Mouse (Mus musculus) regulatory T cell (primary cell): ENCODE results near the gene Nr1h4.
"Not testable (repeated sequence)": the region's sequence is repeated elsewhere in the genome, so short reads cannot be mapped to it uniquely, and the experiment has no call there.

ENCODE experiments used
- in situ Hi-C: fragments of 300-600 bp; cut with MboI, MseI; formaldehyde crosslinking; loops from one replicate; pipeline ENCODE4 v1.15.1; 2025; ENCODE audit warnings: high pct_unique_total_duplicates

The Nr1h4 gene

DNA sequence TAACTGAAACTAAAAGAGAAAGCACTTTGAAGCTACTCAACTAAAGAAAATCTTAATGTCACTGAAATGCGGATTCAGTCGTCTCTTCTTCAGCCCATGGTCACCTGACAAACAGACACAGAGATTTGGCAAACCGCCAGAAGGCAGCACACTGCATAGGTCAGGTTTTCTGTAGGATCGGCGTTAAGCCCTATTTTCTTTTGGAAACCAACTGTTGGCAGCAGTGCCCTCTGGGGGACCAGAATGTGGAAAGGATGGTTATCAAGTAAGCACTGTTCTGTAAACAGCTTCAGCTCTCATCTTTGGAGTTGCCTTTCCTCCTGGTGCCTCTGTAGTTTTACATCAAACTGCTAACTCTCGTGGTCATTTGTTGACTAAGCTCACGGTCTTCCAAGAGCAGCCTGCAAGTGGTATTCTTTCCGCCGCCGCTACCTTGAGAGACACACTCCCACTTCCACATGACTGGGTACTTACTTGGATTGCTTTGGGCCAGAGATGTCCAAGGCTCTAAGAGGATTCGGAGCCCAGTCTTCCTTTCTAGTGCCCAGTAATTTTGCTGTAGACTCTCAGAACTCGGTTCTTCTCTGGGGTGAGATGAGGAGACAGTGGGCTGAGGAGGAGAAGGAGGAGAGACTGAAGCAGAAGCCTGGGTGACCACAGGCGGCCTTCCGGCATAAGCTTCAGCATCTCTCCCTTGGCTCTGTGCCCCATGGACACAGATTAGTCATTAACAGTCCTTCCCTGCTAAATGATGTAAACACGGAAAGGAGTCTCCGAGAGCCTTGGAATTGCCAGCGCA is at the start of gene Nr1h4:
Gene Nr1h4 (minus strand): TSS at position 657 of the 799 bp plus-strand sequence.
- in situ Hi-C loops = no loop called here

GRCm38 (mm10) chr10:89578801-89579200 is 45.4 kb upstream of the Nr1h4 start:
- in situ Hi-C loops = no loop called here

DNA sequence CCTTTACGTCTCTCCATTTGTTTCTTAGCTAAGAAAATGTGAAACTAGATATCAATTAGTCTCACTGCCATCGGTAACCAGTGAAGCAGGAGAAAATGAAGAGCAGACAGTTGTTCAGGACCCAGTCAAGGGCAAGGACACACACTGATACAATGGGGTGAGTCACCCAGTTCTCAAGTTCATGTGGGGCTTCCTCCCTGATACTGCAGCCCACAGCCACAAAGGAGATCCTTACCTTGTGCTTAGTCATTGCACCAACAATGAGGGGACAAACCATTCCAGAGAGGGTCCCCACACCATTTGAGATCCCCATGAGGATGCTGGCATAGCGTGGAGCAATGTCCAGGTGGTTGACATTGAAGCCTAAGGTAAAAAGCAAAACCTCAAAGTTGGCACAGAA is 44.3 kb upstream of the Nr1h4 start:
- in situ Hi-C loops = no loop called here

DNA sequence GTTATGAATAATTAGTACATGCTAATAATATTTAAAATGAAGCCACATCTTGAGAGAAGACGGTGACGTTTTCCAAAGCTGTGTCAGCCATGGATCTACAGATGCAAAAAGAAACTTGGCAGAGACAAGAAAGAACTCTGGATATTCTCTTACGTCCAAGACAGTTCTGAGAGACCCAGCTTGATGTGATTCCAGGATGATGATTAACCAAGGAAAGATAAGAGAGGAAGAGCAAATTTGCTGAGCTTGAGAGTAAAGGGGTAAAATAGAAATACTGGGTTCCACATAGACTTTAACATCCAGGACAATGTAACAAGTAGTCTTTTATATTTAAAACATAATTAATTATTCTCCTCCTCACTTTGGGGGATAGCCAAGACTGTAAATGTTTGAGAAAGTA is 40.0 kb upstream of the Nr1h4 start:
- in situ Hi-C loops = no loop called here

DNA sequence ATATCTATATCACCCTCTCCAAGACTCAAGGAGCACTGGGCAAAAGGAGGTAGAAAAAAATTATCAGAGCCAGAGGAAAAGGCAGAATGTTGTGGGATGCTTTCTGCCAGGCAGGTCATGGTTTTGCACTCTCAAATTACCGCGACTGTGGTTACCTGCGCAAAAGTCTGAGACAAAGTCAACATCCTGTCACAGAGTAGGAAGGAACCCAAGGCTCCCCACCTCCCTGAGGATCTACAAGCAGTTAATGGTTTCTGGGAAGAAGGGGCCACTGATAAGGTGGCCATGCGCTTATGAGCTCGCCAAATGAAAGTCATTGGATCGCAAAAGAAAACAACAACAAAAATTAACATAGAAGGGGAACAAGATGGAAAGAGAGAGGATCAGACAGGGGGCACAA is 39.6 kb upstream of the Nr1h4 start:
- in situ Hi-C loops = no loop called here

- in situ Hi-C loops = no loop called here
Observed at GRCm38 (mm10) chr10:89567391-89567790, 34.0 kb upstream of the Nr1h4 start.

DNA sequence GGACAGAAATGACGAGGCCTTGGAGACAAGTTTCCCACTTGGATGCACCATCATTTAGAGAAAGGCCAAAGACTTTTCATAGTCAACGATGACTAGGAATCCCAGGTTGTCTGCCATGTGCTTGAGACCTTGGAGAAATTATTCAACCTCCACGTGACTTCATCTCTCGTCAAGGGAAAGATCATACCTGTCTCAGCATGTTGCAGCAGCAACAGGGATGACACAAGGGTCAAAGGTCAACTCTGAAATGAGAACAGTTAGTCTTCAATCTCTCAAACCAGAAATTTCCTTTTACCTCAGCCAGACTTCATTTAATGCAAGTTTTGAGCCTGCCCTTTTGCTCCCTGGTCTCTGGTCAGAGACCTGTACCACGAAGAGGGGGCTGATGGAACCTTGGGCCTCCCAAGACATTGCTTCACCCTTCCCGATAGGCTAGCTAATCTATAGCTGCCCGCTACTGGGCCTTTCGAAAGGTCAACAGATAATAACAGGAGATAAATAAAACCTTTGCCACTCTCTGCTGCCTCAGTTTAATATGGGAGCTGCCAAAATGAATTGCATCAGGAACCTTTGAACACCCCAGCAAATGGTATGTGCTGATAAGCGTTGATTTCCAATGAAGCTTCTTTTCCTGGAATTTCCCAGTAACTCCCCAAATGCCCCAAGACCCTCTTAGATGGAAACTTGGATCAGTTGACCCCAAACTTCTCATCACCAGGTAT is 32.1 kb upstream of the Nr1h4 start:
- in situ Hi-C loops = no loop called here

DNA sequence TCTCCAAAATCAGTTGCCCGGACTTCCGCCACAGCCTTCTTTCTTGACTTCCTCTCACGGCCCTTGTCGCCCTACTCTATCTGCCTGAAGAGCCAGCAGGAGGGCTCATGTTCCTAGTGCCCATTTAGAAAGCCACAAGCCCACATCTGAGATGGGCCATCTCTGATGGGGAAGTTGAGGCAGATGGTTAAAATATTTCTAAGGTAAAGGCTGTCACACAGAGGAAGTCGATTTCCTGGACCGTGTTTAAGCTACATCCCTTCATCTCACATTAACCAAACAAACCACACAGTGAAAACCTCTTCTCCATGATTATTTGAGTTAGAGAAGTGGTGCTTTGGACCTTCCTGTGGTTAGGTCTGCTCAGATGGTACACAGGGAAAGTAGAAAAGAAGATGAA is 28.7 kb upstream of the Nr1h4 start:
- in situ Hi-C loops = no loop called here

DNA sequence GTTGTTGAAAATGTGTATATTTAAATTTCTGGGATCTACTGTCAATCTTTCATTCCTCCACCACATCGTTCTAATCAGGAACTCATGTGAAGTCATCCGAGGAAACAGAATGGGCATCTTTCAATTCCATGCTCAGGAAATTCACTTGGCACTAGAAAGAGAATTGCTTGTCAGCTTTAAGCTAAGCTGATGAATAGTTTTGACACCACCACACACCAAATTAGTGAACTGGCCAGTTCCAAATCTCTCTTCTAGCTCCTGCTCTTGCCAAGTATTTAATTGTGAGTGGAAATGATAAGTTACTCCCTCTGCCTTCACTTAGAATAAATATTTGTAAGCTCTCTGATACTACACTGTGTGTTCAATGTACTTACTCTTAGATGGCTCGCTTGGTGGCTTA is 26.0 kb upstream of the Nr1h4 start:
- in situ Hi-C loops = no loop called here

DNA sequence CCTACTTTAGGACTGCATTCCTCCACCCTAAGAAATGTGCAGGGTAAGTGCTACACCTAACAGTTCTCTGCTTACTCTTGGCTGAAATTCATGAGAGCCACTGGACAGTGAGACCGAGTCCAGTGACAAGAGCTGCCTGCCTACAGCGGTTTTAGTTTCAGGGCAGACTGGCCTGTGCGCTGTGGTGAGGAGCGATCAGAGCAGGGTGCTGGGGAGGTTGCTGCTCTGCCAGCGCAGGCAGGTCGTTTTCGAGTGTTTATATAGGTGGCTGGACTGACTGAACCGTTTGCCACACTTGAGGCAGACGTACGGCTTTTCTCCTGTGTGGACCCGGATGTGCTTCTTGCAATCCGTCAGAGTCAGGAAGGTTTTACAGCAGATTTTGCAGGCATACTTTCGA is 21.5 kb upstream of the Nr1h4 start:
- in situ Hi-C loops = not testable (repeated sequence)

DNA sequence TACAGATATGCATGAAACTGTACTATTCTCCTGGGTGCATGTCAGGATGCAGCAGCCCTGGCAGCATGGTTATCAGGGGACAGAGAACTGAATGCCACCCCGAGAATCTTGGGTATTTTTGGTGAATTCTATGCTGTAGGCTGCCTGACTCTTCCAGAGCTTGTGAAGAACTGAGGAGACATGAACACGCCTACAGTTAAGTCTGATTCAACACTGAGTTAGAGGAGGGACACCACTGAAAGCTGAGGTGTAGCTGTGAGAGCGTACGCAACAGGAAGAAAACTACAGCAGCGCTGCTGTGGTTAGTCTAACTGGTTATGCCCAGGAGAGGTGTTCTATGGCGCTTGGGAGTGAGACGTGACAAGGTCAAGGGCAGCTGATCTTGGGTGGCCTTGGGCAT is 20.5 kb upstream of the Nr1h4 start:
- in situ Hi-C loops = not testable (repeated sequence)

DNA sequence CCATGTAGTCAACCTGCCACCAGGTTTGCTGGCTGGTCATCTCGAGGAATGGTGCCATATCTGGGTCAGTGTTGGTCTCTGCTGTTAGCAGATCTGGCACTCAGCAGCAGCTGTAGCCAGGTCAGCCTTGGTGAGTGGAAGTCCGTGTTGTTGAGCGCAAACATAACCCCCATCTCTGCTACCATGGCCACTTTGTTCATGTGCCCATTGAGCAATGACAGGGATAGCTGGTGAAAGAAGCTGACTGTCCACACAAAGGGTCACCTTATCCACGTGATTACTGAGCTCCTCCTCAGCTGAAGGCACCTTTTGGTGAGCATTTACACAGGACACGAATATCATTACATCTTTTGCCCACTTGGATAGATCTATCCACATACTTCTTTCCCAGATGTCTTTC is 19.6 kb upstream of the Nr1h4 start:
- in situ Hi-C loops = no loop called here

DNA sequence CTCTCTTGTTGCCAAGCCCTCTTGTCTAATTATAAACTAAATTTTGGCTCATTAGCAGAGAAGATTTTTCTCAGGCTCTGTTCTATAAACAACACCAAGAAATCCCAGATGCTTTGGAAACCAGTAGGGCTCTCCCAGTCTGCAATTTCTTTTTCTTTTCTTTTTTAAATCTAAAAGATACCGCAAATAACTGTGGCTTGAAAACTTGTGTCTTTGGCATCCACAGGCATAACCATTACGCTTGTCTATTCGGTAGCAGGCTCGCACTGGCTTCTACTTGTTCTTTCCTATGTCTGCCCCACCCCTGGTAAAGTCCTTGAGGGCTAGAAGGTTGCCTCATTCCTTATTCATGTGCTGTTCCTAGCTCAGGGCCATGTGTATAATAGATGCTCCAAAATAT is 18.3 kb upstream of the Nr1h4 start:
- in situ Hi-C loops = no loop called here

- in situ Hi-C loops = no loop called here
Observed at GRCm38 (mm10) chr10:89548028-89548427, 14.6 kb upstream of the Nr1h4 start.

DNA sequence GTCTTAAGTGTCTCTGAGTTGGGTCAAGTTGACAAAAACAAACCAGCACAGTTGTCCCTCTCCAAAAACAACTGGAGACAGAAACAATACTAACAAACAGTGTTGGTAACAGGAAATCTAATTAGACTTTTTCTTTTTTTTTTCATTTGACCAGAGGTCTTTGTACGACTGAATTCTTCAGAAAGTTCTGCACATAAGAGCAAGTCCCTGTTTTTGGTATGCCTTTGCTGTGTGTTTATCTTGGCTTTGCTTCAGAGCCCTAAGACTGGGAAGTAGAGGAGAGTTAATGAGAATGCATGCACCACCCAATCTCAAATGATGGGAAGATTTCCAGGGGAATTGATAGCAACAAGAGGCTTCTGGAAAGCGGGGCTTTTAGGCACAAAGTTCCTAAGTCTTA is 13.6 kb upstream of the Nr1h4 start:
- in situ Hi-C loops = no loop called here

DNA sequence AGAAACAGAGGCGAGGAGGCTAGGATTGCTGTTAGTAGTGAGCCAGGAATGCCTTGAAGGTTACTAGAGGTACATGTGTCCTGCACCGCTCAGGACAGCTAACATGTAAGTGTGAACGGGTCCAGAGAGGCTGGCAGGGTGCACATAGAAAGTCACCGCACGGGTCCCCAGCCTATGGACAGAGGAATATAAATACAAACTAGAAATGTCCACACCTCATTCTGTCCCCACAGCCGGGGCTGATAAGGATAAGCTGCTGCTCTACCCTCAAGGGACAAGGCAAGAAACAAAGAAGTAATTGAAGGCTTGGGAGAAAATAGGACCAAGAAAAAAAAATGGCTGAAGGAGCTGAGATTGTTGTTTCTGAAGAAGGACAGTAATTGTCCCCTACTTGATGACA is 10.5 kb upstream of the Nr1h4 start:
- in situ Hi-C loops = no loop called here

- in situ Hi-C loops = no loop called here
Observed at GRCm38 (mm10) chr10:89542321-89542720, 8.9 kb upstream of the Nr1h4 start.

DNA sequence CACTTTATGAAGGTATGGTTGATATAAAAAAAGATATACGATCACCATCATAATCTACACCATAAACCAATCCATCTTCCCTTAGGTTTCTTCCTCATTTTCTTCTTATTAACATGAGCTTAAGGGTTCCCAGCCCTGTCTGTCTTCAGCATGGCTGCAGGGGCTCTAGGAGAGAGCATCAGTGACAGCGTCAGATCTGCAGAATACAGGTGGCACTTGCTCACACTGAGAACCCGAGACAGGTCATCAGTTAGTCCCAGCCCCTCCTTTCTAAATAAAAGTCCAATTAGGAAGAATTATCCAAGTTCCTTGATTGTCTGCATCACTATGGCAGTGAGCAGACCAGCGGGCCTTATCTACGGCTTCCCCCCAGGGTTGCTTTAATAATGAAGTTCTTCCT is 934 bp downstream of the Nr1h4 start:
- in situ Hi-C loops = no loop called here

DNA sequence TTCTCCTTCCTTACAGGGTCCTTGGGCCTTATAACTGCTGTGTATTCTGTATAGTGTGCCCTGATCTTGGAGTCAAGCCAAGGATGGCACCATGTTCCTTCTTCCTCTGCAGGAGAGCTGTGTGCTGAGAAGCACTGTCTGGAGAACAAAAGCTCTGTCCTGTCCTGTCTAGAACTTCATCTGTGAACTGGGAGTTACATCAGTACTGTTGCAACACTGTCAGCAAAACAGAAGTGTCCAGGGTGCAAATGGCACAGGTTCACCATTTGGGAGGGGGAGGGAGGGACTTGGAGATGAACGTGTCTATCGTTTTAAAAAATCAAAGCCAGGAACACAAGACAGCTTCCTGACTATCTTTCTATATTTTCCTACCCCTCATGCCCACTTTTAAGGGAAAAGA is 1.4 kb downstream of the Nr1h4 start:
- in situ Hi-C loops = no loop called here

DNA sequence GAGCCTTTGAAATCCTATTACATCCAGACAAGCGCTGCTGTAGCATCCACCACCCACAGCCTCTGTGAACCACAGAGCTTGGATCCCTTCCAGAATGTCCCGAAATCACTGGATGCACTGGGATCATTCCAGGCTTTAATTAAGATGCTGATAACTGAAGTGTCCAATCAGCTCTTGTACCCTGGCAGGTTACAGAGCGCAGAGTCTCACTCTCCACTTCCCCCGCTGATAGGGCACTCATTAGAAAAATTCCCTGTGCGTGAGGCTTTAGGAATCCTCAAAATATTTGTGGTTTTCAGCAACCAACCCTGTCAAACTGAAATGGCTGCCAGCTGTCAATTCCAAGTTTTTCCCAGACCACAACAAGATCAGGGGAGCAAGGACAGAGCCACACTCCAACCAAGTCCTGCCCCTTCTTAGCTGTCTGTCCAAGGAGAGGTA is 2.2 kb downstream of the Nr1h4 start:
- in situ Hi-C loops = no loop called here

GRCm38 (mm10) chr10:89527054-89527453 is 6.3 kb downstream of the Nr1h4 start:
- in situ Hi-C loops = no loop called here

GRCm38 (mm10) chr10:89525823-89526222 is 7.6 kb downstream of the Nr1h4 start:
- in situ Hi-C loops = no loop called here

- in situ Hi-C loops = no loop called here
Observed at GRCm38 (mm10) chr10:89522481-89522880, 10.9 kb downstream of the Nr1h4 start.
